Mouse (Mus musculus) small intestine, adult 2 months (tissue): ENCODE data around the gene Map3k13.

Experiments used
- CTCF ChIP-seq: fragments of 200-500 bp; IDR thresholded peaks from 2 replicates; pipeline ENCODE4 v1.5.1; 2012; ENCODE audit warnings: low read depth, mild to moderate bottlenecking, control low read depth, inconsistent platforms, low read length, moderate library complexity, mixed read lengths; ENCODE audit not compliant: insufficient replicate concordance, insufficient read length; ENCODE audit errors: extremely low read depth
- POLR2A ChIP-seq: fragments of 200-500 bp; IDR thresholded peaks from 2 replicates; pipeline ENCODE4 v1.6.1; 2012; ENCODE audit warnings: low read depth, mild to moderate bottlenecking, control low read depth, inconsistent platforms, low read length, moderate library complexity

GRCm38 (mm10) chr16:21825612-21826031 is 31.5 kb downstream of the Map3k13 start:
- TF ChIP-seq CTCF, result no peak
- TF ChIP-seq POLR2A, result no peak
